Mouse (Mus musculus) heart, embryonic 15.5 days (tissue): ENCODE data around the gene Isl1. TPM values are rescaled to one million over a fixed set of nuclear protein-coding genes. Genes with fewer than 3 reads are reported as not detected.

Source experiments
- ATAC-seq: fragments of 200-750 bp; cut with Nextera tagmentation; replicated peaks from 2 replicates; pipeline ENCODE4 v1.8.0; 2017; ENCODE audit warnings: low read depth, moderate TSS enrichment; ENCODE audit not compliant: insufficient number of reproducible peaks, insufficient read depth, low FRiP score
- H3K27ac ChIP-seq: fragments of 300-500 bp; sonication (generic); 2 replicates; pipeline ENCODE4 v1.5.1; 2015; ENCODE audit warnings: mild to moderate bottlenecking, inconsistent platforms
- H3K27me3 ChIP-seq: fragments of 300-500 bp; sonication (generic); 2 replicates; pipeline ENCODE4 v1.6.1; 2015; ENCODE audit warnings: inconsistent platforms
- H3K36me3 ChIP-seq: fragments of 300-500 bp; sonication (generic); 2 replicates; pipeline ENCODE4 v1.6.1; 2015; ENCODE audit warnings: mild to moderate bottlenecking, inconsistent platforms
- H3K4me1 ChIP-seq: fragments of 300-500 bp; sonication (generic); replicated peaks from 2 replicates; pipeline ENCODE4 v1.6.1; 2015; ENCODE audit warnings: inconsistent platforms
- H3K4me2 ChIP-seq: fragments of 300-500 bp; sonication (generic); 2 replicates; pipeline ENCODE4 v1.6.1; 2015; ENCODE audit warnings: inconsistent platforms, mild to moderate bottlenecking, moderate library complexity
- H3K4me3 ChIP-seq: fragments of 300-500 bp; sonication (generic); 2 replicates; pipeline ENCODE4 v1.5.1; 2015; ENCODE audit warnings: mild to moderate bottlenecking, inconsistent platforms
- H3K9ac ChIP-seq: fragments of 300-500 bp; sonication (generic); 2 replicates; pipeline ENCODE4 v1.6.1; 2015; ENCODE audit warnings: mild to moderate bottlenecking, inconsistent platforms
- H3K9me3 ChIP-seq: fragments of 300-500 bp; sonication (generic); replicated peaks from 2 replicates; pipeline ENCODE4 v1.6.1; 2016; ENCODE audit warnings: inconsistent platforms
- WGBS: fragments of 180-500 bp; shearing (Covaris S2); methylation state at CpG from one replicate; pipeline ENCODE4 v1.1.7; 2015; ENCODE audit warnings: mixed read lengths; 5-methylcytosine and 5-hydroxymethylcytosine counted together
- polyA plus RNA-seq: library from polyadenylated mRNA; unstranded; fragments of >200 nt; fragmentation: Nextera tagmentation; extraction: Ambion mirVana; gene quantifications from 2 replicates; pipeline ENCODE4 v1.2.1, GENCODE M21; 2015

Gene Isl1
- polyA plus RNA-seq, 1 experiment from 2014 or later = 2.1 TPM

DNA sequence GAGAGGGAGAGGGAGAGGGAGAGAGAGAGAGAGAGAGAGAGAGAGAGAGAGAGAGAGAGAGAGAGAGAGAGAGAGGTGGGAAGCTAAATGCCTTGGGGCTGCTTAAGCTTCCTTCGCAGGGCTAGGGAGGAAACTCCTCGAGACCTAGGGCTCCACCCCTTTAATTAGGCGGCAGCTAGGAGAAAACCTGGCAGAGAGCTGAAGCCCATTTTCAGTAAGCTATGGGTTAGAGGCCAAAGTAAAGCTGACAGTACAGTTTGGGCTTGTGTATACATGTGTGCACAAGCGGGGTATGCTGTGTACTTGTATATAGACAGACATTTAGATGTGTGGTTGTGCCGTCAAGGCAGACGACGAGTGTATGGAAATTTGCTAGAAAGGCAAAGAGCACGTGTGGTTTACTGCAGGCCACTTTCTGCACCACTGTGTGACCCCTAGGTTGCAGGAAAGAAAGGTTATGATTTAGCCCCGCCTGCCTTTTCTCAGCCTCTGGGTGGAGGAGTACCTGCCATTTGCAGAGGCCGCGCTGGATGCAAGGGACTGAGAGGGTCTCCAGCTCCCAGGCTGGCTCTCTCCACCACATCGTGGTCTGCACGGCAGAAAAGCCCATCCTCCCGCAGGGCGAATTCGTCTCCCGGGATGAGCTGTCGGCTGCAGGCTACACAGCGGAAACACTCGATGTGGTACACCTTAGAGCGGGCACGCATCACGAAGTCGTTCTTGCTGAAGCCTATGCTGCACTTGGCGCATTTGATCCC is 4.6 kb downstream of the Isl1 start:
- Histone ChIP-seq H3K27me3 (peaks cover 93% of the 10 kb centered on the region), H3K4me3 (0 out of 2 replicates have a peak overlapping the region, but pooled peaks have one; percentile 8), H3K9me3 (no peaks in the 10 kb centered on the region), H3K4me2 (peak overlapping the region; percentile 40), H3K36me3 (no peaks in the 10 kb centered on the region), H3K9ac (no peak overlapping the region), H3K4me1 (peaks cover 14% of the 10 kb centered on the region), H3K27ac (no peak overlapping the region)
- no peak for ATAC-seq
- 5% methylated on average over 25 of the region's 25 CpGs for WGBS

DNA sequence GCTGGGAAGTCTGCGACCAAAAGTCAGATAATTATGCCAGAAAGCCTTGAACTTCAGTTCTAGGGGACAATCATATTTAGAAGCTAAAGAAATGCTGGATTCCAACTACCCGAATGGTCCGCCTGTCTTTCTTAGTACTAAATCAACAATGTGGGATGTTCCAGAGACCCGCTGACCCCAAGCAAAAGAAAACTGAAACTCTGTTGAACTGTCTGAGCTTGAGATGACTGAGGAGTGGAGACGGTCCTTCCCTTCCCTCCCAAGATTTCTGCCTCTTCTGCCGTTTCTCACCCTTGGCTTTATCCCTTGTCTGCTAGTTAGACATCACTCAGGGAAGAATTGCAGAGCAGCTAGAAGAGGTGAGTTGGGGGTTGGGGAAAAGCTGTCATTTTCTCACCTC is 5.7 kb downstream of the Isl1 start:
- Histone ChIP-seq H3K4me2 (no peak overlapping the region), H3K4me3 (no peak overlapping the region), H3K4me1 (0 out of 2 replicates have a peak, but pooled peaks cover 6% of the 10 kb centered on the region), H3K9ac (no peak overlapping the region), H3K27me3 (peaks cover 93% of the 10 kb centered on the region), H3K36me3 (no peaks in the 10 kb centered on the region), H3K9me3 (no peaks in the 10 kb centered on the region), H3K27ac (no peak overlapping the region)
- 10% methylated on average over 6 of the region's 6 CpGs for WGBS
- no peak for ATAC-seq

DNA sequence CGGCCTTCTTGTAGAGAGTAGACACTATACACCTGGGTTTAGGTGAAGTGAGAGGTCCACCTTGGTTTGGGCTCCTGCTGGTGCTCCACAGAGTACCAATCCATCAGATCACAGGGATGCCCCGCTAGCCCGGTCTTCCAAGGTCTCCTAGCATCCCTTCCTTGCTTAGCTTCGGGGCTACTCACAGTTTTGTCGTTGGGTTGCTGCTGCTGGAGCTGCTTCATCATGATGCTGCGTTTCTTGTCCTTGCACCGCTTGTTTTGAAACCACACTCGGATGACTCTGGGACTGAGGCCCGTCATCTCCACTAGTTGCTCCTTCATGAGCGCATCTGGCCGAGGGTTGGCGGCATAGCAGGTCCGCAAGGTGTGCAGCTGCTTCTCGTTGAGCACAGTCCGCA is 6.6 kb downstream of the Isl1 start:
- ATAC-seq = no peak
- Histone ChIP-seq H3K4me1 (peaks cover 7% of the 10 kb centered on the region; the same call in 1 of the 2 replicates), H3K4me3 (no peak overlapping the region), H3K36me3 (no peaks in the 10 kb centered on the region), H3K9ac (no peak overlapping the region), H3K9me3 (no peaks in the 10 kb centered on the region), H3K4me2 (no peak overlapping the region), H3K27me3 (peaks cover 91% of the 10 kb centered on the region), H3K27ac (no peak overlapping the region)
- 28% methylated on average over 15 of the region's 15 CpGs for WGBS

DNA sequence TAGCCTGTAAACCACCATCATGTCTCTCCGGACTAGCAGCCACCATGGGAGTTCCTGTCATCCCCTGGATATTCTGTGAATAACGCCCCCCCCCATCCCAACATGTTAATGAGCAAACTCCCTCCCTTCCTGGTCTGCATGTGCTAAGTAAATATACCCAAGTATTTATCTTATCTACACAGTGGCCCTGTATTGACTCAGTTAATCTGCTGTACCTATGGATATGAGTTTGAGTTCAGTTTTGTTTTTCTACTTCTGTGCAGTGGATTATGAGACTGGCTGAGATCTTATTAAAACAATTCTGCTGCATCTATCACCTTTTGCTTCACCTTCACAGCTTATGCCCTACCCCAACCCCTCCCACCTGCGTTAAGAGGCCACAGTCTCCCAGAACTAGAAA is 7.8 kb downstream of the Isl1 start:
- no peak for ATAC-seq
- H3K36me3 ChIP-seq = no peaks in the 10 kb centered on the region
- H3K4me3 ChIP-seq = no peak overlapping the region
- no peak overlapping the region for H3K27ac ChIP-seq
- peaks cover 16% of the 10 kb centered on the region; the same call in 1 of the 2 replicates for H3K4me1 ChIP-seq
- H3K4me2 ChIP-seq = no peak overlapping the region
- WGBS = 16% methylated on average over 3 of the region's 3 CpGs
- H3K9ac ChIP-seq = no peak overlapping the region
- H3K27me3 ChIP-seq = peaks cover 94% of the 10 kb centered on the region
- H3K9me3 ChIP-seq = no peaks in the 10 kb centered on the region

DNA sequence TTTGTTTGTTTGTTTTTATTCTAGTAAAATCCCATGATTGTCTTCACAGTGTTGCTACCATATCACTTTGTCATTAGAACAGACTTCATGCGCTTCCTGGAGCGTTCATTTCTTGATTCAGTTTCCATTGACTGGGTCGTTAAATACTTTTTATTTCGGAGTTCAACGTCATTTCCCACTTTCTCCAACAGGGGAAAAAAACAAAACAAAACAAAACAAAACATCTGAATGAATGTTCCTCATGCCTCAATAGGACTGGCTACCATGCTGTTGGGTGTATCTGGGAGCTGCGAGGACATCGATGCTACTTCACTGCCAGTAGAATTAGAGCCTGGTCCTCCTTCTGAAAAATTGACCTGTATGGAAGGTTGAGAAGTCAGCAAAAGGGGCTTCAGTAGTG is 10.2 kb downstream of the Isl1 start:
- Histone ChIP-seq H3K36me3 (no peaks in the 10 kb centered on the region), H3K9ac (no peak overlapping the region), H3K9me3 (no peaks in the 10 kb centered on the region), H3K4me1 (peaks cover 12% of the 10 kb centered on the region; the same call in 1 of the 2 replicates), H3K27me3 (peaks cover 96% of the 10 kb centered on the region), H3K27ac (no peak overlapping the region), H3K4me2 (no peak overlapping the region), H3K4me3 (no peak overlapping the region)
- no peak for ATAC-seq
- 31% methylated on average over 7 of the region's 7 CpGs for WGBS

DNA sequence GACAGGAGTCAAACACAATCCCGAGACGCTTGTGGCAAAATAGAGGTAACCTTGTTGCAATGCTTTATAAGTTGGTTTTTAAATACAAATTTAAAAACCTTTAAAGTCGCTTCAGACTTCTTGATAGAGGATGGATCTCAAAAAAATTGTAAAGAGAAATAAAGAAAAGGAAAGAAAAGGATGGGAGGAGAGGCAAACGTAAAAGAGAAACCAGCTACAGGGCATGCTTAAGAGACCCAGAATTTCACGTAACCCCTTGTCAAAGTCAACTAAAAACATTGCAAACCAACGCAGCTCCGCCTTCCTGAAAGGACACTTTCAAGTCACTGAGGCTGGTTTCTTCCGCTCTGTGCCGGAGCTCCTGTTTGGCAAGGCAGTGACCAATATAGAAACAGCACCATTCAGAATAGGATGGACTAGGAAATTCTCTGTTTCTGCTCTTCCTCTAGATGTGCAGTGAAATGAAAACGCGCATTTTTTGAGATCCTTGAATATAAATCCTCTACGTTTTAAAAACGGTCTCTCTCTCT is 10.8 kb downstream of the Isl1 start:
- H3K9me3 ChIP-seq = no peaks in the 10 kb centered on the region
- WGBS = 22% methylated on average over 13 of the region's 13 CpGs
- peaks cover 96% of the 10 kb centered on the region for H3K27me3 ChIP-seq
- H3K4me3 ChIP-seq = no peak overlapping the region
- peaks cover 17% of the 10 kb centered on the region; the same call in 1 of the 2 replicates for H3K4me1 ChIP-seq
- ATAC-seq = no peak
- H3K9ac ChIP-seq = no peak overlapping the region
- no peak overlapping the region for H3K27ac ChIP-seq
- H3K4me2 ChIP-seq = no peak overlapping the region
- H3K36me3 ChIP-seq = no peaks in the 10 kb centered on the region

DNA sequence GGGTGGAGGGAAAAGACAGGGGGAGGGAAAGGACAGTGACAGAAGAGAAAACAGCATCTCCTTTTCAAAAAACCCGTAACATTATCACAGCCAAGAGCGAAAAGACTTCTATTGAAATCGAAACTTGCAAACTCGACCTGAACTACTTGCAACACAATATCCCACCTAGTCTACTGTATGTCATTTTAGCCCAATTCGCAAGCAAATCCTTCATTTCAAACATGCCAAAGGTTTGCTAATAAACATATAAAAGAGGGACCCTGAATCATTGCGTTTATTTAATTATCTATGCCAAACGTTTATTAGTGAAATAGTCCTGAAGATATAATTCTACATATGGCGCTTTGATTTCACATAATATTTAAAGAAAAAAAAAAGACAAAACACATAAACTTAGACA is 11.5 kb downstream of the Isl1 start:
- Histone ChIP-seq H3K4me2 (peak overlapping the region; percentile 45; the same call in 1 of the 2 replicates), H3K4me3 (peak overlapping the region; percentile 18), H3K27ac (no peak overlapping the region), H3K9me3 (no peaks in the 10 kb centered on the region), H3K4me1 (peaks cover 19% of the 10 kb centered on the region; the same call in 1 of the 2 replicates), H3K36me3 (no peaks in the 10 kb centered on the region), H3K27me3 (peaks cover 96% of the 10 kb centered on the region), H3K9ac (no peak overlapping the region)
- ATAC-seq = no peak
- 17% methylated on average over 8 of the region's 8 CpGs for WGBS

DNA sequence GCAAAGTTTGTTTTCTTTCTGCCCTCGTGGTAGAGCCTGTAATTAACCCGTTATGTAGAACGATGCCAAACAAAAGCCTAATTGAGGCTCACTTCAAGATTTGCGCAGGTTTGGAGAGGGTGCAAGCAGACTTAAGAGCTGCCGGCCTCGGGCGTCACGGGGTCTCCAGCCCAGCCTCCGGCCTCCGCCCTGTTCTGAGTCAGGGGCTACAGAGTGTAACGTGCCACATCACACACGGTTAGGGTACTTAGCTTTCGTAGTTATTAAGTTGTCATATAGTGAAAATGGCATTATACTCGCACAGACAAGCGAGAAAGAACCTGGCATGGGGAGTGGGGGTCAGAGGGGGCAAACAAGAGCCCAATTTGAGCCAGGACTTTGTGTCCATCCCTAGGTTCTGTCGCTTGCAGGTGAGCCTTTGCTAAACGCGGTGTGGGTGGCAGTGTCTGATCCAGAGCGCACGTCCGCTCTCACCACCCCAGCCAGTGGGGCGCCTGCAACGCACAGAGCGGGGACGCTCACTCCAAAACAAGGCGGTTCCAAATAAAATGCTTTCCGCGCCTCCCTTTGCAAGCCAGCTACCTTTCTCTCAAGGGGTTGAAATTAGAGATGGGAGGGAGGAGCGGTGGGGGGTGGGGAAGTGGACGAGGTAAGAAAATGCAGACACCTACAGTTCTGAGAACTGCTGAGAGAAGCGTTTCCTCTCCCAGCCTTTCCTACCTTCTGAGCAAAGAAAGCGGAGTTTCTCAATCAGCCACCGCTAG is 12.3 kb downstream of the Isl1 start:
- H3K4me1 ChIP-seq = peaks cover 18% of the 10 kb centered on the region; the same call in 1 of the 2 replicates
- peak overlapping the region; percentile 45 for H3K4me2 ChIP-seq
- H3K9me3 ChIP-seq = no peaks in the 10 kb centered on the region
- H3K27me3 ChIP-seq = peaks cover 93% of the 10 kb centered on the region
- 3% methylated on average over 33 of the region's 33 CpGs for WGBS
- peak overlapping the region; percentile 18 for H3K4me3 ChIP-seq
- H3K36me3 ChIP-seq = no peaks in the 10 kb centered on the region
- H3K9ac ChIP-seq = no peak overlapping the region
- no peak overlapping the region for H3K27ac ChIP-seq
- ATAC-seq = peak; percentile 58; the same call in 1 of the 2 replicates

DNA sequence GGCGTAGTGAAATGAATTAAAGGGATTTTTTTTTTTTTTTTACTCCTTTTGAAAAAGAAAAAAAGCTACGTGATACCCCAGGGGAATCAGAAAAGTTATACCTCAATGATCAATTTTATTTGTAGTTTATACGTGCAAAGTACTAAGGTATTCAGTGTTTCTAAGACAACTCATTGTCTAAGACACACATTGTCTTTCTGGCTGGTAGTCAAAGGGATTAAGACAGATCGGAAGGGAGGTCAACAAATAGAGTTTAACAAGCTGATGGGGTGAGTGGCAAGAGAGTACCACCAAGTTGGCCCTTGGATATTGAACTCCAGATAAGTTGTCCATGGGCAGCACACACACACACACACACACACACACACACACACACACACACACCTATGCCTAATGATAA is 14.1 kb downstream of the Isl1 start:
- 31% methylated on average over 4 of the region's 4 CpGs for WGBS
- no peak for ATAC-seq

DNA sequence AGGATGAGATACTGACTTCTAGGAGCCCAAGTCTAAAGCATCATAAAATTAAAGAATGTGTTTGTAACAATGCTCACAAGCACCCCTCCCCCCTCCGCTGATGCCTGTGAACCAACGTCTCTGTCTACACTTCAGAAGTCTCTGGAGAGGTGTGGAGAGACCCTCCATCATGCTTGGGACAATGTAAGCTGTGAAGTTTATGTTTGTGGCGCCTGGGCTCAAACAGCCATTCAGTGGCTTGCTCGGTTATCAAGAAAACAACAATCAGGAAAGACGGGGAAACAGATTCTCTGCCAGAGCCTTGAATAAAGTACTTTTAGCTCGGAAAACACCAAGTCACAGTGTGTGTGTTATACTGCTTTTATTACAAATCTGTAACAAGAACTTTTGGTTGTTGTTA is 14.8 kb downstream of the Isl1 start:
- WGBS = 14% methylated on average over 6 of the region's 6 CpGs

More for the DNA sequence above, 14.1 kb downstream of the Isl1 start:
- H3K4me2 ChIP-seq = no peak overlapping the region
- H3K4me3 ChIP-seq = no peak overlapping the region
- no peaks in the 10 kb centered on the region for H3K9me3 ChIP-seq
- no peaks in the 10 kb centered on the region for H3K36me3 ChIP-seq
- no peak overlapping the region for H3K9ac ChIP-seq
- peaks cover 78% of the 10 kb centered on the region for H3K27me3 ChIP-seq
- H3K4me1 ChIP-seq = peaks cover 18% of the 10 kb centered on the region; the same call in 1 of the 2 replicates
- no peak overlapping the region for H3K27ac ChIP-seq

DNA sequence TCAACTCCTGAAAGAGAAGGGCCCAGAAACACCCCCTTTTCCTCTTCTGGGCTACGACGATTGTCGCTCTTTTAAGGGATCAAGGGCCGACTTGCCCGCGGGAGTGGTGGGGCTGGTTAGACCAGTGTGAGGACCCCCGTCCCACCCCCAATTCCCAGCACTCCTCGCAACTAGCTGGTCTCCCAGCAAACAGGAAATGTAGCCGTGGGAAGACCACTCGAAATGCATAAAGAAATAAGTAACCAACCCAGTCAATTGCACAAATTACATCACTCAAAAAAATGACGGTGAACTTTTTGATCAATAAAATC is 15.4 kb downstream of the Isl1 start:
- peak overlapping the region; percentile 20 for H3K4me3 ChIP-seq
- H3K27me3 ChIP-seq = peaks cover 65% of the 10 kb centered on the region
- under 1% methylated on average over 11 of the region's 11 CpGs for WGBS
- ATAC-seq = no peak
- no peaks in the 10 kb centered on the region for H3K36me3 ChIP-seq
- H3K9ac ChIP-seq = no peak overlapping the region
- H3K27ac ChIP-seq = no peak overlapping the region
- H3K4me2 ChIP-seq = peak overlapping the region; percentile 44
- H3K4me1 ChIP-seq = peaks cover 18% of the 10 kb centered on the region; the same call in 1 of the 2 replicates
- no peaks in the 10 kb centered on the region for H3K9me3 ChIP-seq

More for the DNA sequence above, 14.8 kb downstream of the Isl1 start:
- Histone ChIP-seq H3K9ac (no peak overlapping the region), H3K27ac (no peak overlapping the region), H3K9me3 (no peaks in the 10 kb centered on the region), H3K4me3 (no peak overlapping the region), H3K4me2 (no peak overlapping the region), H3K4me1 (peaks cover 18% of the 10 kb centered on the region; the same call in 1 of the 2 replicates), H3K36me3 (no peaks in the 10 kb centered on the region), H3K27me3 (peaks cover 71% of the 10 kb centered on the region)
- no peak for ATAC-seq
